Mouse (Mus musculus) heart, postnatal 14 days (tissue): ENCODE measurements around the gene Smyd5. TPM values are rescaled to one million over a fixed set of nuclear protein-coding genes. Genes with fewer than 3 reads are reported as not detected.

Experiments
- DNase-seq, 2 experiments: peaks; one replicate each; pipeline ENCODE4 v3.0.0; 2021 to 2022
- intact Hi-C: fragments of 180-260 bp; cut with DNase I; formaldehyde crosslinking; loops from one replicate; pipeline ENCODE4 v1.15.1; 2025
- total RNA-seq, 2 experiments: library from RNA; stranded (reverse); gene quantifications; 2 replicates each; pipeline ENCODE4 v1.2.3; 2021

Gene Smyd5
- total RNA-seq, 2 experiments from 2014 or later = 5.1 to 6.6 TPM

DNA sequence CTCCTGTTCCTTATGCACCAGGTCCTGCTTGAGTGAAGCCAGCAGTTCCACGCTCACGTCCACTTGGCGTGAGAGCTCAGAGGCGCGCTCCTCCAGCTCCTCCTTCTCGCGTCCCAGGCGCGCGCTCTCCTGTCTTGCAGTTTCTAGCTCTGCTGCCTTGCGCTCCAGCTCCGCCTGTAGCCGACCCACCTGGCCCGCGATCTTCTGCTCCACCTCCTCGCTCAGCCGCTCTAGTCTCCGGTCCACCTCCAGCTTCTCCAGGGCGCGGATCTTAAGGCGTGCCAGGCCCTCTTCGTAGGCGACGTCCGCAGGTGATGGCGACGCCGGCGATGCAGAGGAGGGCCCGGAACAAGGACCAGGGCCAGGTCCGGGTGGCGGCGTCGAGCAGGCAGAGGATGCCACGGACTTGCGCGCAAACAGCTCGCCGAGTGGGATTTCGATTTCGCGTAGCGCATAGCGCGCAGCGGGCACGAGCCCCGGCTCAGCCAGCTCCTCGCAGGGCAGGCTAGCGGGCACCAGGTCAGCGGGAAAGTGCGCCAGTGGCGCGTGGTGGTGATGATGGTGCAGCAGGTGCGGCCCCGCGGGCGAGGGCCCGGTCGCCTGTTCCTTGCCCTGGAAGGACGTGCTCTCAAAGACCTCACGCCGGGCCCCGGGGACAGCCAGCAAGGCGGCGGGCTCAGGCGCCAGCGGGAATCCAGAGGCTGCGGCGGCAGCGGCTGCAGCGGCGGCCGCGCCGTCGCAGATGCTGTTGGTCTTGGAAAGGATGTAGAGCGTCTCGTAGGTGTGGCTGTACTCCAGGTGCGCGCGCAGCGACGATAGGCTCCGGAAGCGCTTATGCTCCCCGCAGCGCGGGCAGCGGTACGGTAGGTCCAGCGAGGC is 52.3 kb downstream of the Smyd5 start:
- intact Hi-C loops = no loop called here
- DNase-seq = no peak

DNA sequence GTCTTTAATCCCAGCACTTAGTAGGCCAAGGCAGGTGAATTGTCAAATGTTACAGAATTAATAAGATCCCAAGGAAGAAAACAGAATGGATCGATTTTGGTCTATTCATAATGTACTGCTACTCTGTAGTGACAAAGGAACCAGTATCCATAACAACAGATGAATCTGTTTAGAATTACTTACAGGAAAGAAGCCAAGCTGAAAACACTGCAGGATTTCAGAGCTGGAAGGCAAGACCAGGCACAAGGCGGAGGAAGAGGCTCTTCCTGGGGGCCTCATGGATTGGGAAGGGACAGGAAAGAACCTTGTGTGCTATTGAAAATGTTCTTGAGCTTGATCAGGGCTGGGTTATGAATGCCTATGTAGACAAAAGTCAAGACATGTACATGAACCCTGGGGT is 53.9 kb downstream of the Smyd5 start:
- intact Hi-C loops = no loop called here
- no peak for DNase-seq

DNA sequence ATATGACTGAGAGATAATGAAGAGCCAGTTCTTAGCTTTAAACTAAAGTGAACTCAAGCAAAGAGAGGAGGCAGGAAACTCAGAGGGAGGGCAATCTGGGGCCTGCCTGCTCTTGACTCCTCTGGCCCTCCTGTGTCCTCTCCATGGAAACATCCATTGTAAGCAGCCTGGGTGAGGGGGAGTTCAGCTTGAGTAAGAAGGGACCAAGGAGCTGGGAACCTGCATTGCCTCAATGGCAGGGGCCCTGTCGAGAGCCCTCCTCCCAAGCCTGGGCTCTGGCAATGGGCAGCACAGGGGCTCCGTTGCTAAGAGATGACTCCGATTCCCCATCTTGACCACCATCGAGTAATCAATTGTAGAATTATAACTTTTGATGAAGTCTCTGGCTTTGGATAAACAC is 56.7 kb downstream of the Smyd5 start:
- intact Hi-C loops = no loop called here
- no peak for DNase-seq

DNA sequence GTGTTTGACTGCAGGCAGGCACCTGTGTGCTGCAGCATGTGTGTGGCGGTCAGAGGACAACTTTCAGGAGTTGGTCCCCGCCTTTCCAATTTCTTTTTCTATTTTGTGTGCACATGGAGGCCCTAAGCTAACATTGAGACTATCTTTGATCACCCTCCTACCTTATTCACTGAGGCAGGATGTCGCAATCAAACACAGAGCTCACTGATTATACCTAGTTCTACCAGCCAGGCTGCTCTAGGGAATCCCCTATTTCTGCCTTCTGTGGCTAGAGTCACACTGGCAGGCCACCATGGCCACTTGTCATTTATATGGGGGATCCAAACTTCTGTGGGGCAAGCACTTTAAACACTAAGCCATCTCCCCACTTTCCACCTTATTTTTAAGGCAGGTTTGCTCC is 57.9 kb downstream of the Smyd5 start:
- DNase-seq = no peak
- intact Hi-C loops = no loop called here

DNA sequence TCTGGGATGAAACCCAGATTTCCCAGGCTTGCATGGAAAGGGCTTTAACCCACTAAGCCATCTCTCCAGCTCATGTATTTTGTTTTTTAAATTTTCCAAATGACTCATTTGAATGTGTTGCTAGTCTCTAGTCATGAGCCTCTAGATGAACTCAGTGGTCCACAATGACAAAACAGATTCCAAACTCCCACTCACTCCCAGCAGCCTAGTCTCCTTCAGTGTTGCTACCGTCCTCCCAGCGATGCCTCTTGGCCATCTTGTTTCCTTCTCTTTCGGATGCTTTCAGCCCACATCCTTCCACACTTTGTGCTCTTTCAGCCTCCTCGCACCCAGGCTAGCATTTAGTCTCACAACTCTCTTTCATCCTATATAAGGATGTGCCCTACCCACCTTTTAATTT is 58.5 kb downstream of the Smyd5 start:
- no peak for DNase-seq
- intact Hi-C loops = no loop called here

DNA sequence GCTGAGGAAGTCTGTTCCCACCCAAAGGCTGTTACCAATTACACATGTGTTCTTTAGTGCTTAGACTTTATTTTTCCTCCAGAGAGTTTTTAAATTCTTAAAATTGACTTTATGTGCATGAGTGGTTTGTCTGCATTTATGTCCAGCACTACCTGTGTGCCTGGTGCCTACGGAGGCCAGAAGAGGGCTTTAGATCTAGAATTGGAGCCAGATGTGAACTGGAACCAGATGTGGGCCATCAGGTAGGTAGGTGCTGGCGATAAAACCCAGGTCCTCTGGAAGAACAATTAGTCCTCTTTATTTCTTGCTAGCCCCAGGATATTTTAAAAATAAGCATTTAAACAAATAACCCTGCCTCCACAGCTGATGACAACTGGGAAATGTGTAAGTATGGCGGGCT is 59.8 kb downstream of the Smyd5 start:
- intact Hi-C loops = no loop called here
- DNase-seq = no peak

Other genes starting within 250 kb of the Smyd5 start
- gene Emx1, start 244.6 kb upstream of the Smyd5 start, total RNA-seq = not detected
- 1 to 10 TPM; 3.9 to 5.7 TPM for gene Sfxn5, start 98.6 kb upstream of the Smyd5 start, total RNA-seq
- gene Rab11fip5, start 57.4 kb upstream of the Smyd5 start, total RNA-seq = 10 to 100 TPM; 53.9 to 54.0 TPM
- gene Noto, start 8.1 kb upstream of the Smyd5 start, total RNA-seq = not detected
- 100 to 1,000 TPM; 134 to 141 TPM for gene Cct7, start 19.5 kb downstream of the Smyd5 start, total RNA-seq
- 10 to 100 TPM; 14.3 to 15.5 TPM for gene Pradc1, start 20.0 kb downstream of the Smyd5 start, total RNA-seq
- gene Fbxo41, start 71.0 kb downstream of the Smyd5 start, total RNA-seq = not detected
- gene Egr4, start 81.6 kb downstream of the Smyd5 start, total RNA-seq = not detected
- 1 to 10 TPM; 2.4 to 2.6 TPM for gene Alms1, start 155.5 kb downstream of the Smyd5 start, total RNA-seq